Mouse (Mus musculus) heart, embryonic 16.5 days (tissue): Measurements from ENCODE around the gene Dnaaf3. TPM values are rescaled to one million over a fixed set of nuclear protein-coding genes. Genes with fewer than 3 reads are reported as not detected.
"Not testable (repeated sequence)": the region's sequence is repeated elsewhere in the genome, so short reads cannot be mapped to it uniquely, and the experiment has no call there.

ENCODE experiments used
- ATAC-seq: fragments of 200-750 bp; cut with Nextera tagmentation; replicated peaks from 2 replicates; pipeline ENCODE4 v1.8.0; 2017; ENCODE audit warnings: moderate number of reproducible peaks; ENCODE audit not compliant: insufficient read depth, low FRiP score; ENCODE audit errors: extremely low read depth
- H3K27ac ChIP-seq: fragments of 300-500 bp; sonication (generic); 2 replicates; pipeline ENCODE4 v1.5.1; 2014; ENCODE audit warnings: mild to moderate bottlenecking, low read length, control low read depth, moderate library complexity
- H3K27me3 ChIP-seq: fragments of 300-500 bp; sonication (generic); 2 replicates; pipeline ENCODE4 v1.6.1; 2014; ENCODE audit warnings: low read length, mixed read lengths; ENCODE audit not compliant: control insufficient read depth, insufficient read depth
- H3K36me3 ChIP-seq: fragments of 300-500 bp; sonication (generic); 2 replicates; pipeline ENCODE4 v1.6.1; 2014; ENCODE audit not compliant: control insufficient read depth, insufficient read depth
- H3K4me1 ChIP-seq: fragments of 300-500 bp; sonication (generic); 2 replicates; pipeline ENCODE4 v1.6.1; 2014; ENCODE audit warnings: low read length, mixed read lengths; ENCODE audit not compliant: control insufficient read depth, insufficient read depth
- H3K4me2 ChIP-seq: fragments of 300-500 bp; sonication (generic); 2 replicates; pipeline ENCODE4 v1.6.1; 2014; ENCODE audit warnings: low read depth, mild to moderate bottlenecking, control low read depth, low read length
- H3K4me3 ChIP-seq: fragments of 300-500 bp; sonication (generic); 2 replicates; pipeline ENCODE4 v1.5.1; 2014; ENCODE audit warnings: mild to moderate bottlenecking, control low read depth, low read length
- H3K9ac ChIP-seq: fragments of 300-500 bp; sonication (generic); 2 replicates; pipeline ENCODE4 v1.6.1; 2014; ENCODE audit warnings: low read length, control low read depth
- H3K9me3 ChIP-seq: fragments of 300-500 bp; sonication (generic); replicated peaks from 2 replicates; pipeline ENCODE4 v1.6.1; 2016; ENCODE audit warnings: low read length; ENCODE audit not compliant: control insufficient read depth
- WGBS: fragments of 180-500 bp; shearing (Covaris S2); extraction: QIAGEN DNeasy Blood & Tissue Kit; methylation state at CpG from one replicate; pipeline ENCODE4 v1.1.7; 2014; 5-methylcytosine and 5-hydroxymethylcytosine counted together
- polyA plus RNA-seq: library from polyadenylated mRNA; unstranded; fragments of >200 nt; fragmentation: Nextera tagmentation; extraction: Ambion mirVana; gene quantifications from 2 replicates; pipeline ENCODE4 v1.2.1, GENCODE M21; 2015

Gene Dnaaf3
- polyA plus RNA-seq, 1 experiment from 2014 or later = 1.1 TPM

GRCm38 (mm10) chr7:4524212-4524922 is 7.9 kb downstream of the Dnaaf3 start, which contains the start of gene Tnni3:
TSS of gene Tnni3 (minus strand) at chr7:4524229.
- peak within 1 kb of the TSS; percentile 99 for H3K27ac ChIP-seq
- peak within 1 kb of the TSS; percentile 58 for H3K4me3 ChIP-seq
- not testable (repeated sequence) for H3K36me3 ChIP-seq, H3K9me3 ChIP-seq, H3K27me3 ChIP-seq, ATAC-seq
- peaks cover 20% of the 10 kb centered on the region for H3K4me1 ChIP-seq
- 60% methylated on average over 15 of the region's 15 CpGs for WGBS
- H3K9ac ChIP-seq = peak within 1 kb of the TSS; percentile 82
- H3K4me2 ChIP-seq = peak within 1 kb of the TSS; percentile 48

- Histone ChIP-seq H3K27ac (peak overlapping the region; percentile 99), H3K36me3 (peaks cover 6% of the 10 kb centered on the region), H3K4me1 (peaks cover 23% of the 10 kb centered on the region), H3K27me3 (no peaks in the 10 kb centered on the region), H3K9ac (peak overlapping the region; percentile 82), H3K4me2 (peak overlapping the region; percentile 48), H3K9me3 (no peaks in the 10 kb centered on the region), H3K4me3 (peak overlapping the region; percentile 58)
- ATAC-seq = no peak
- 81% methylated on average over 33 of the region's 33 CpGs for WGBS
Observed at GRCm38 (mm10) chr7:4523205-4524130, 8.8 kb downstream of the Dnaaf3 start.

- Histone ChIP-seq H3K27ac (peak overlapping the region; percentile 99), H3K4me2 (peak overlapping the region; percentile 48), H3K27me3 (no peaks in the 10 kb centered on the region), H3K4me1 (peaks cover 26% of the 10 kb centered on the region), H3K4me3 (peak overlapping the region; percentile 58), H3K9ac (peak overlapping the region; percentile 82), H3K9me3 (no peaks in the 10 kb centered on the region), H3K36me3 (peaks cover 12% of the 10 kb centered on the region)
- peak; percentile 83 for ATAC-seq
- WGBS = 37% methylated on average over 6 of the region's 6 CpGs
Observed at GRCm38 (mm10) chr7:4522292-4522691, 10.0 kb downstream of the Dnaaf3 start.

- peak overlapping the region; percentile 82 for H3K9ac ChIP-seq
- H3K9me3 ChIP-seq = no peaks in the 10 kb centered on the region
- peaks cover 12% of the 10 kb centered on the region for H3K36me3 ChIP-seq
- H3K27me3 ChIP-seq = no peaks in the 10 kb centered on the region
- H3K4me3 ChIP-seq = peak overlapping the region; percentile 58
- peak; percentile 10 for ATAC-seq
- H3K27ac ChIP-seq = peak overlapping the region; percentile 99
- H3K4me1 ChIP-seq = peaks cover 32% of the 10 kb centered on the region
- peak overlapping the region; percentile 74 for H3K4me2 ChIP-seq
- 19% methylated on average over 32 of the region's 32 CpGs for WGBS
Observed at GRCm38 (mm10) chr7:4521231-4522003, 10.8 kb downstream of the Dnaaf3 start.

- Histone ChIP-seq H3K9ac (peak overlapping the region; percentile 56), H3K9me3 (no peaks in the 10 kb centered on the region), H3K4me3 (peak overlapping the region; percentile 52), H3K36me3 (peaks cover 12% of the 10 kb centered on the region), H3K27ac (peak overlapping the region; percentile 17), H3K27me3 (no peaks in the 10 kb centered on the region), H3K4me1 (peaks cover 47% of the 10 kb centered on the region), H3K4me2 (peak overlapping the region; percentile 80)
- 38% methylated on average over 1 of the region's 1 CpGs for WGBS
- ATAC-seq = no peak
Observed at GRCm38 (mm10) chr7:4518487-4518886, 13.8 kb downstream of the Dnaaf3 start.

- 16% methylated on average over 4 of the region's 4 CpGs for WGBS
- peaks cover 12% of the 10 kb centered on the region for H3K36me3 ChIP-seq
- H3K4me1 ChIP-seq = peaks cover 53% of the 10 kb centered on the region
- no peak within 1 kb of the TSS for H3K4me3 ChIP-seq
- no peaks in the 10 kb centered on the region for H3K27me3 ChIP-seq
- H3K9me3 ChIP-seq = no peaks in the 10 kb centered on the region
- peak within 1 kb of the TSS; percentile 94 for H3K27ac ChIP-seq
- peak; percentile 59 for ATAC-seq
- H3K4me2 ChIP-seq = peak within 1 kb of the TSS; percentile 40
- H3K9ac ChIP-seq = peak within 1 kb of the TSS; percentile 69
Observed at GRCm38 (mm10) chr7:4516332-4517050, 15.8 kb downstream of the Dnaaf3 start, which contains the start of gene Tnnt1. TSS of gene Tnnt1 (minus strand) at chr7:4516382.

- Histone ChIP-seq H3K36me3 (peaks cover 12% of the 10 kb centered on the region), H3K9me3 (no peaks in the 10 kb centered on the region), H3K4me2 (peak overlapping the region; percentile 30), H3K27me3 (no peaks in the 10 kb centered on the region), H3K4me3 (no peak overlapping the region), H3K27ac (peak overlapping the region; percentile 94), H3K4me1 (peaks cover 59% of the 10 kb centered on the region), H3K9ac (peak overlapping the region; percentile 63)
- WGBS = 38% methylated on average over 6 of the region's 6 CpGs
- peak; percentile 11; the same call in 1 of the 2 replicates for ATAC-seq
Observed at GRCm38 (mm10) chr7:4515853-4516252, 16.4 kb downstream of the Dnaaf3 start.
